Mouse (Mus musculus): ENCODE data around the gene Slc39a11.

The Slc39a11 gene

GRCm38 (mm10) chr11:113633398-113633797 lies 16.5 kb downstream of the Slc39a11 start:
- no peak for DNase-seq (ENCODE audit: low read depth, low spot score)

GRCm38 (mm10) chr11:113632303-113632702 lies 17.6 kb downstream of the Slc39a11 start:
- no peak for DNase-seq (ENCODE audit: low read depth, low spot score)

GRCm38 (mm10) chr11:113631862-113632261 lies 18.0 kb downstream of the Slc39a11 start:
- DNase-seq (ENCODE audit: low read depth, low spot score), result no peak

- no peak for DNase-seq (ENCODE audit: low read depth, low spot score)
Measured at GRCm38 (mm10) chr11:113631302-113631701, 18.6 kb downstream of the Slc39a11 start.

- DNase-seq (ENCODE audit: low read depth, low spot score), result no peak
Measured at GRCm38 (mm10) chr11:113630642-113631041, 19.2 kb downstream of the Slc39a11 start.

GRCm38 (mm10) chr11:113627785-113628184 lies 22.1 kb downstream of the Slc39a11 start:
- peak; percentile 39 for DNase-seq (ENCODE audit: low read depth, low spot score)

GRCm38 (mm10) chr11:113625437-113625836 lies 24.4 kb downstream of the Slc39a11 start:
- no peak for DNase-seq (ENCODE audit: low read depth, low spot score)

GRCm38 (mm10) chr11:113622028-113622427 lies 27.9 kb downstream of the Slc39a11 start:
- DNase-seq (ENCODE audit: low read depth, low spot score), result no peak

- DNase-seq (ENCODE audit: low read depth, low spot score), result no peak
Measured at GRCm38 (mm10) chr11:113621001-113621400, 28.9 kb downstream of the Slc39a11 start.

- DNase-seq (ENCODE audit: low read depth, low spot score), result no peak
Measured at GRCm38 (mm10) chr11:113619420-113620080, 30.3 kb downstream of the Slc39a11 start.

GRCm38 (mm10) chr11:113618672-113619419 lies 31.0 kb downstream of the Slc39a11 start, which contains the start of gene Sstr2:
Gene Sstr2, plus strand, starts transcription at chr11:113619342.
- peak; percentile 69 for DNase-seq (ENCODE audit: low read depth, low spot score)

GRCm38 (mm10) chr11:113618303-113618671 lies 31.6 kb downstream of the Slc39a11 start:
- DNase-seq (ENCODE audit: low read depth, low spot score), result no peak

GRCm38 (mm10) chr11:113617132-113617911 lies 32.6 kb downstream of the Slc39a11 start:
- peak; percentile 72 for DNase-seq (ENCODE audit: low read depth, low spot score)

- no peak for DNase-seq (ENCODE audit: low read depth, low spot score)
Measured at GRCm38 (mm10) chr11:113614476-113614875, 35.4 kb downstream of the Slc39a11 start.

GRCm38 (mm10) chr11:113611664-113612611 lies 37.9 kb downstream of the Slc39a11 start:
- peak; percentile 77 for DNase-seq (ENCODE audit: low read depth, low spot score)

GRCm38 (mm10) chr11:113611112-113611646 lies 38.7 kb downstream of the Slc39a11 start:
- no peak for DNase-seq (ENCODE audit: low read depth, low spot score)

- DNase-seq (ENCODE audit: low read depth, low spot score), result no peak
Measured at GRCm38 (mm10) chr11:113610266-113610665, 39.6 kb downstream of the Slc39a11 start.

GRCm38 (mm10) chr11:113609581-113609980 lies 40.3 kb downstream of the Slc39a11 start:
- DNase-seq (ENCODE audit: low read depth, low spot score), result no peak

- no peak for DNase-seq (ENCODE audit: low read depth, low spot score)
Measured at GRCm38 (mm10) chr11:113607556-113607955, 42.3 kb downstream of the Slc39a11 start.

- no peak for DNase-seq (ENCODE audit: low read depth, low spot score)
Measured at GRCm38 (mm10) chr11:113601616-113602343, 48.1 kb downstream of the Slc39a11 start.

Data from mesoderm, embryonic 11.5 days (tissue).